Mouse (Mus musculus): ENCODE results near the gene Zfp282. TPM values are rescaled to one million over a fixed set of nuclear protein-coding genes. Genes with fewer than 3 reads are reported as not detected.
A peak's percentile ranks its signal among the peaks of the same experiment; 100 is the strongest.

The Zfp282 gene
- polyA plus RNA-seq, 1 experiment from 2014 or later: 6.8 TPM

DNA sequence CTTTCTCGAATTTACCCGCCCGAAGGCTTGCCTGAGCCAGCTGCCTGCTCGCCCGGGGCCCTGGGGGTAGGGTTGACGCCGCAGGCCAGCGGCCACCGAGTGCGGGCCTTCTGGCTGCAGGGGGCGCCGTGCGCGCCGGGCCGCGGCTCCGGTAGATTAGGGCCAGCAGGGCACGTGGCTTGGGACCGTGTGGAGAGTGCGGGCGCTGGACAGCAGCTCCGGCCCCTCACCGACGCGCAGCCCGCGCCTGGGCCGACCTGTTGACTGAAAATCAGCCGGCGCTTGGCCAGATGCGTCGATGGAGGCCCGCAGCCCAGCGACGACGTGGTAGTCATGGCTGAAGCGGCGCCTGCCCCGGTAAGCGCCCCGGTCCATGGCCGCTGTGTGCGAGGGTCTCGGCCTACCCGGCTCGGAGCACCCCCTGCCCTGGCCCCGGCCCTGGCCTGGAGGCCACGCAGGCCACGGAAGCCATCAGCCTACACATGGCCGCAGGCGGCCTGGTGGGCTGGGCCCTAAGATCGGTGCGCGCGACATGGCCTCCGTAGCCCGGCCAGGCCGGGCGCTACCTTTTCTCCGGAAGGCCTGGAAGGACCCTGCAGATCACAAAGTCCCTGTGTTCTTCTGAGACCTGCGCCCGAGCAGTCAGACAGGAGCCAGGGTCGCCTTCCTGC is 66.2 kb downstream of the Zfp282 start:
- Histone ChIP-seq H3K9ac (ENCODE audit: low read length) (peak overlapping the region; percentile 69), H3K4me1 (replicated peaks; ENCODE audit: control insufficient read depth, insufficient read depth) (no peaks in the 10 kb centered on the region), H3K36me3 (ENCODE audit: control insufficient read depth, insufficient read depth, low read length) (no peaks in the 10 kb centered on the region), H3K4me3 (ENCODE audit: low read depth, low read length) (peak overlapping the region; percentile 39), H3K9me3 (ENCODE audit: control insufficient read depth, low read length) (no peaks in the 10 kb centered on the region), H3K27me3 (ENCODE audit: control insufficient read depth, insufficient read depth, low read length) (no peaks in the 10 kb centered on the region), H3K27ac (replicated peaks) (peak overlapping the region; percentile 24; the same call in 1 of the 2 replicates), H3K4me2 (replicated peaks; ENCODE audit: low read depth) (peak overlapping the region; percentile 69)
- ATAC-seq (ENCODE audit: low FRiP score, low TSS enrichment) (peak; percentile 90), DNase-seq (ENCODE audit: low spot score) (peak; percentile 78)
- TF ChIP-seq CTCF (IDR thresholded peaks at IDR 0.05; ENCODE audit: low read depth) (peak; percentile 65), EP300 (optimal IDR thresholded peaks at IDR 0.05) (no peak)
- WGBS: 17% methylated on average over 58 of the region's 64 CpGs

DNA sequence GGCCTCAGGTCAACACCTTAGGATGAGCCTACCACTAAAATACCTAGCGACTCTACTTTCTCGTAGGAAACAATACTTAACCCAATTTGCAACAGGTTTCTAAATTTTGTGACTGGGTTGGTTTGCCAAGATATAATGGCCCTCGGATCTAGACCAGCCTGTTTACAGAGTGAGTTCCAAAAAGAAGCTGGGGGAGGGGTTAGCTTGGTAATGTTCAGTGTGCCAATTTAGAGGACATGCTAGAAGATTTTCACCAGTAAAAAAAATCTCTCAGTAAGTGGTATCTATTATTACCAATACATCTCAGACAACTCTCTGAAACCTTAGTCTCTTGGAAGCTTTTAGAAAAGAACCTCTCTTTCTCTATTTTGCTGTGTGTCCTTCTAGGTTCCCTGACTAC is 66.7 kb downstream of the Zfp282 start:
- Histone ChIP-seq H3K4me1 (replicated peaks; ENCODE audit: control insufficient read depth, insufficient read depth) (no peaks in the 10 kb centered on the region), H3K4me2 (replicated peaks; ENCODE audit: low read depth) (peak overlapping the region; percentile 69), H3K9ac (ENCODE audit: low read length) (peak overlapping the region; percentile 69; the same call in 1 of the 2 replicates), H3K27me3 (ENCODE audit: control insufficient read depth, insufficient read depth, low read length) (no peaks in the 10 kb centered on the region), H3K36me3 (ENCODE audit: control insufficient read depth, insufficient read depth, low read length) (no peaks in the 10 kb centered on the region), H3K27ac (replicated peaks) (no peak overlapping the region), H3K9me3 (ENCODE audit: control insufficient read depth, low read length) (no peaks in the 10 kb centered on the region), H3K4me3 (ENCODE audit: low read depth, low read length) (peak overlapping the region; percentile 39)
- WGBS: 72% methylated on average over 3 of the region's 3 CpGs
- ATAC-seq (ENCODE audit: low FRiP score, low TSS enrichment): no peak
- DNase-seq (ENCODE audit: low spot score): no peak
- TF ChIP-seq EP300 (optimal IDR thresholded peaks at IDR 0.05) (no peak), CTCF (IDR thresholded peaks at IDR 0.05; ENCODE audit: low read depth) (no peak)

DNA sequence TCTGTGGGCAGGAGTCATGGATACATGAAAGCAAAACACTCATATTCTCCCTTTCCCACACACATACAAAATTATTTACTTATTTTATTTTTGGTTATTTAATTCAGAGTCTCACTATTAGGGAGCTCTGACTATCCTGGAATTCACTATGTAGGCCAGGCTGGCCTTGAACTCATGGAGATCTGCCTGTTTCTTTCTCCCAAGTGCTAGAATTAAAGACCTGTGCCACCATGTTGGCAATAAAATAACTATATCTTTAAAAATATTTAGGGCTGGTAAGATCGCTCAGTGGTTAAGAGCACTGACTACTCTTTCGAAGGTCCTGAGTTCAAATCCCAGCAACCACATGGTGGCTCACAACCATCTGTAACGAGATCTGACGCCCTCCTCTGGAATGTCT is 70.4 kb downstream of the Zfp282 start:
- no peak overlapping the region for H3K9ac ChIP-seq (ENCODE audit: low read length)
- TF ChIP-seq CTCF (IDR thresholded peaks at IDR 0.05; ENCODE audit: low read depth): no peak
- TF ChIP-seq EP300 (optimal IDR thresholded peaks at IDR 0.05): no peak
- no peaks in the 10 kb centered on the region for H3K27me3 ChIP-seq (ENCODE audit: control insufficient read depth, insufficient read depth, low read length)
- no peaks in the 10 kb centered on the region for H3K9me3 ChIP-seq (ENCODE audit: control insufficient read depth, low read length)
- H3K4me1 ChIP-seq (replicated peaks; ENCODE audit: control insufficient read depth, insufficient read depth): no peaks in the 10 kb centered on the region
- H3K4me2 ChIP-seq (replicated peaks; ENCODE audit: low read depth): no peak overlapping the region
- no peak for ATAC-seq (ENCODE audit: low FRiP score, low TSS enrichment)
- 91% methylated on average over 4 of the region's 4 CpGs for WGBS
- H3K36me3 ChIP-seq (ENCODE audit: control insufficient read depth, insufficient read depth, low read length): no peaks in the 10 kb centered on the region; the same call in 1 of the 2 replicates
- H3K27ac ChIP-seq (replicated peaks): no peak overlapping the region
- no peak overlapping the region for H3K4me3 ChIP-seq (ENCODE audit: low read depth, low read length)
- DNase-seq (ENCODE audit: low spot score): no peak

DNA sequence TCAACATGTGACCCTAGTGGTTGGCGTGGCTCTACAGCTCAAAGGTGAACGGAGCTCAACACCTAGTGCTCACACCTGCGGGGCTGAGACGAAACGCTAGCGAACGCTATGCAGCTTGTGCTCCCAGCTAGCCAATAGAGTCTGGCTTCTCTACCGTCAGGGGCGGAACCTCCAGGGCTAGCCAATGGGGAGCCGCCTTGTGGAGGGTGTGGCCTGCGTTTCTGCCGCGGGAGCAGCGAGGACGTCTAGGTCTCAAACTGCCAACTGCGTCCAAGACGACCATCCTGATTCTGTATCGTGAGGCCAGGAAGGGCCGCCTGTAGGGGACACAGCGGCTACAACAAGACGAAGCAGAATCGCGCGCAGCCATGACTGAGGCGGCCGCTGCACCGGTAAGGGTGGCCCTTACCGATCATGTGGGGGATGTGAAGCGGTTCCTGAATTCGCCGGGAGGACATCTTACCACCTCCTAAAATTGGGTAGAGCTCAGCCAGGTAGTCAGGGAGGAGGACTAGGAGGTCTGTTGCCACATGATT is 76.3 kb downstream of the Zfp282 start, which contains the start of gene Zfp956:
TSS of gene Zfp956 (plus strand) at position 200 of the 536 bp plus-strand sequence.
- peak within 1 kb of the TSS; percentile 53 for H3K27ac ChIP-seq (replicated peaks)
- H3K9ac ChIP-seq (ENCODE audit: low read length): peak within 1 kb of the TSS; percentile 67
- WGBS: under 1% methylated on average over 31 of the region's 31 CpGs
- H3K9me3 ChIP-seq (ENCODE audit: control insufficient read depth, low read length): no peaks in the 10 kb centered on the region
- H3K4me3 ChIP-seq (ENCODE audit: low read depth, low read length): peak within 1 kb of the TSS; percentile 67
- H3K27me3 ChIP-seq (ENCODE audit: control insufficient read depth, insufficient read depth, low read length): no peaks in the 10 kb centered on the region
- DNase-seq (ENCODE audit: low spot score) (peak; percentile 95), ATAC-seq (ENCODE audit: low FRiP score, low TSS enrichment) (peak; percentile 99)
- peak within 1 kb of the TSS; percentile 87 for H3K4me2 ChIP-seq (replicated peaks; ENCODE audit: low read depth)
- H3K4me1 ChIP-seq (replicated peaks; ENCODE audit: control insufficient read depth, insufficient read depth): no peaks in the 10 kb centered on the region
- TF ChIP-seq CTCF (IDR thresholded peaks at IDR 0.05; ENCODE audit: low read depth) (peak; percentile 39), EP300 (optimal IDR thresholded peaks at IDR 0.05) (no peak)
- peaks cover 2% of the 10 kb centered on the region for H3K36me3 ChIP-seq (ENCODE audit: control insufficient read depth, insufficient read depth, low read length)

DNA sequence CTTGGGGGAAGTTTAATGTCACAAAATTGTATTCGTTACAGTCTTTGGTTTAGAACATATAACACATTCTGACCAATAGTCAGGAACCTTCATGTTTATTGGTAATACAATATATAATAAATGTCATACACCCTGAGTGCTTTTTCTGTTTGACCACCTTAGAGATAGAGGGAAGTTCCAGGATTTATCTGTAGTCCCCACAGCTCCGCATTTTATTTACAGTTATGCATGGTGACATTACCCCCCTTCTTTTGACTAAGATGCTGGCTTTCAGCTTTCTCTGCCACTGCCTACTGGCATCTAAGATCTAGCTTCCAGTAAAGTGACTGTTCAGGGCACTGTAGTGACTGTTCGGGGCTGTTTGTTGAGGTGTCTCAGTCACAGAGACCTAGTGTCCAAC is 77.4 kb downstream of the Zfp282 start:
- 85% methylated on average over 3 of the region's 3 CpGs for WGBS
- ATAC-seq (ENCODE audit: low FRiP score, low TSS enrichment): no peak
- H3K4me3 ChIP-seq (ENCODE audit: low read depth, low read length): peak overlapping the region; percentile 67; the same call in 1 of the 2 replicates

DNA sequence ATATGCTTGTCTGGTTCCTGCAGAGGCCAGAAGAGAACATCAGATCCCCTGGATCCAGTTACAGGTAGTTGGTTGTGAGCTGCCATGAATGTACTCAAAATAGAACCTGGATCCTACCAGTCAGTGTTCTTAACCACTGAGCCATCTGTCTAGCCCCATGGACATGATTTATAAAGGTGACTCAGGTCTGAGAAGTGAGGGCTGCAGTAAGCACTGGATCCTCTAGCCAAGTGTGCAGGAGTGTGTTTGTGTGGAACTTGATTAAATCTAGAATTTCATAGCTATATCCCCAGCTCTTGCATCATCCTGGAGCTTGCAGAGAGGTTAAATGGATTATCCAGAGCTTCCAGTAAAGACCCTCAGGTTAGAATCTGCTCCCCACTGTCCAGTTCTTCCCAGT is 80.8 kb downstream of the Zfp282 start:
- H3K4me2 ChIP-seq (replicated peaks; ENCODE audit: low read depth): no peak overlapping the region
- peaks cover 2% of the 10 kb centered on the region for H3K36me3 ChIP-seq (ENCODE audit: control insufficient read depth, insufficient read depth, low read length)
- DNase-seq (ENCODE audit: low spot score) (no peak), ATAC-seq (ENCODE audit: low FRiP score, low TSS enrichment) (no peak)
- H3K9ac ChIP-seq (ENCODE audit: low read length): no peak overlapping the region
- TF ChIP-seq EP300 (optimal IDR thresholded peaks at IDR 0.05) (no peak), CTCF (IDR thresholded peaks at IDR 0.05; ENCODE audit: low read depth) (no peak)
- no peaks in the 10 kb centered on the region for H3K9me3 ChIP-seq (ENCODE audit: control insufficient read depth, low read length)
- no peak overlapping the region for H3K4me3 ChIP-seq (ENCODE audit: low read depth, low read length)
- no peaks in the 10 kb centered on the region for H3K4me1 ChIP-seq (replicated peaks; ENCODE audit: control insufficient read depth, insufficient read depth)
- no peaks in the 10 kb centered on the region for H3K27me3 ChIP-seq (ENCODE audit: control insufficient read depth, insufficient read depth, low read length)
- H3K27ac ChIP-seq (replicated peaks): no peak overlapping the region

More for the DNA sequence above, 77.4 kb downstream of the Zfp282 start:
- Histone ChIP-seq H3K4me2 (replicated peaks; ENCODE audit: low read depth) (peak overlapping the region; percentile 87; the same call in 1 of the 2 replicates), H3K4me1 (replicated peaks; ENCODE audit: control insufficient read depth, insufficient read depth) (no peaks in the 10 kb centered on the region), H3K36me3 (ENCODE audit: control insufficient read depth, insufficient read depth, low read length) (peaks cover 2% of the 10 kb centered on the region; the same call in 1 of the 2 replicates), H3K27me3 (ENCODE audit: control insufficient read depth, insufficient read depth, low read length) (no peaks in the 10 kb centered on the region), H3K9me3 (ENCODE audit: control insufficient read depth, low read length) (no peaks in the 10 kb centered on the region), H3K9ac (ENCODE audit: low read length) (no peak overlapping the region), H3K27ac (replicated peaks) (no peak overlapping the region)
- TF ChIP-seq EP300 (optimal IDR thresholded peaks at IDR 0.05) (no peak), CTCF (IDR thresholded peaks at IDR 0.05; ENCODE audit: low read depth) (no peak)
- DNase-seq (ENCODE audit: low spot score): no peak

Other genes starting within 250 kb of the Zfp282 start
- gene Pdia4, start 63.8 kb upstream of the Zfp282 start, polyA plus RNA-seq (2015; fragmentation: Nextera tagmentation; extraction: Ambion mirVana): 169 and 180 TPM in 2 replicates
- gene Zfp786, start 46.3 kb upstream of the Zfp282 start, polyA plus RNA-seq (2015; fragmentation: Nextera tagmentation; extraction: Ambion mirVana): 1.0 and 1.1 TPM in 2 replicates
- gene Zfp398, start 41.5 kb upstream of the Zfp282 start, polyA plus RNA-seq (2015; fragmentation: Nextera tagmentation; extraction: Ambion mirVana): 3.8 and 4.0 TPM in 2 replicates
- 8.1 and 8.2 TPM in 2 replicates for gene Zfp212, start 43.3 kb downstream of the Zfp282 start, polyA plus RNA-seq (2015; fragmentation: Nextera tagmentation; extraction: Ambion mirVana)
- 3.9 and 4.5 TPM in 2 replicates for gene Zfp956, start 76.2 kb downstream of the Zfp282 start, polyA plus RNA-seq (2015; fragmentation: Nextera tagmentation; extraction: Ambion mirVana)
- gene Zfp777, start 171.7 kb downstream of the Zfp282 start, polyA plus RNA-seq (2015; fragmentation: Nextera tagmentation; extraction: Ambion mirVana): 3.0 and 3.2 TPM in 2 replicates
- 8.7 and 10.3 TPM in 2 replicates for gene Zfp746, start 209.4 kb downstream of the Zfp282 start, polyA plus RNA-seq (2015; fragmentation: Nextera tagmentation; extraction: Ambion mirVana)

Data from stomach, postnatal 0 days (tissue).